Mouse (Mus musculus) midbrain, embryonic 14.5 days (tissue): ENCODE measurements around the gene Rras. TPM values are rescaled to one million over a fixed set of nuclear protein-coding genes. Genes with fewer than 3 reads are reported as not detected.

Experiments
- ATAC-seq: fragments of 200-750 bp; cut with Nextera tagmentation; 2 replicates; pipeline ENCODE4 v1.8.0; 2017; ENCODE audit warnings: moderate number of reproducible peaks, moderate library complexity; ENCODE audit not compliant: low FRiP score, low TSS enrichment
- DNase-seq: peaks from one replicate; pipeline ENCODE4 v3.0.0-alpha.2; 2015
- H3K27ac ChIP-seq: fragments of 300-500 bp; sonication (generic); replicated peaks from 2 replicates; pipeline ENCODE4 v1.5.1; 2014; ENCODE audit warnings: mild to moderate bottlenecking, low read depth, low read length, moderate library complexity
- H3K27me3 ChIP-seq: fragments of 300-500 bp; sonication (generic); 2 replicates; pipeline ENCODE4 v1.6.1; 2014; ENCODE audit warnings: low read length, control low read depth, mixed read lengths; ENCODE audit not compliant: control insufficient read depth, insufficient read depth
- H3K36me3 ChIP-seq: fragments of 300-500 bp; sonication (generic); 2 replicates; pipeline ENCODE4 v1.6.1; 2014; ENCODE audit warnings: low read length, control low read depth; ENCODE audit not compliant: control insufficient read depth, insufficient read depth
- H3K4me1 ChIP-seq: fragments of 300-500 bp; sonication (generic); 2 replicates; pipeline ENCODE4 v1.6.1; 2014; ENCODE audit warnings: mild to moderate bottlenecking, antibody characterized with exemption, low read length, control low read depth; ENCODE audit not compliant: control insufficient read depth, insufficient read depth
- H3K4me2 ChIP-seq: fragments of 300-500 bp; sonication (generic); 2 replicates; pipeline ENCODE4 v1.6.1; 2014; ENCODE audit warnings: mild to moderate bottlenecking, low read length, moderate library complexity
- H3K4me3 ChIP-seq: fragments of 300-500 bp; sonication (generic); replicated peaks from 2 replicates; pipeline ENCODE4 v1.5.1; 2014; ENCODE audit warnings: low read depth, low read length
- H3K9ac ChIP-seq: fragments of 300-500 bp; sonication (generic); replicated peaks from 2 replicates; pipeline ENCODE4 v1.6.1; 2014; ENCODE audit warnings: mild to moderate bottlenecking, low read length, moderate library complexity
- H3K9me3 ChIP-seq: fragments of 300-500 bp; sonication (generic); 2 replicates; pipeline ENCODE4 v1.6.1; 2016; ENCODE audit warnings: low read length, control low read depth, mixed read lengths; ENCODE audit not compliant: control insufficient read depth
- WGBS: fragments of 180-500 bp; shearing (Covaris S2); extraction: QIAGEN DNeasy Blood & Tissue Kit; methylation state at CpG from one replicate; pipeline ENCODE4 v1.1.7; 2014; 5-methylcytosine and 5-hydroxymethylcytosine counted together
- polyA plus RNA-seq: library from polyadenylated mRNA; unstranded; fragments of >200 nt; fragmentation: Nextera tagmentation; extraction: Ambion mirVana; gene quantifications from 2 replicates; pipeline ENCODE4 v1.2.1, GENCODE M21; 2014

The Rras gene
- polyA plus RNA-seq, 1 experiment from 2014 or later: 13.2 TPM

- Histone ChIP-seq H3K9me3 (no peaks in the 10 kb centered on the region), H3K4me1 (peaks cover 16% of the 10 kb centered on the region), H3K4me2 (peak within 1 kb of the TSS; percentile 92), H3K9ac (peak within 1 kb of the TSS; percentile 71), H3K27ac (peak within 1 kb of the TSS; percentile 70), H3K27me3 (no peaks in the 10 kb centered on the region), H3K4me3 (peak within 1 kb of the TSS; percentile 61), H3K36me3 (peaks cover 29% of the 10 kb centered on the region)
- peak; percentile 98 for DNase-seq
- ATAC-seq: peak; percentile 92
- WGBS: under 1% methylated on average over 43 of the region's 43 CpGs
Measured at GRCm38 (mm10) chr7:44997231-44997939, 20.4 kb upstream of the Rras start, which contains the start of gene Irf3. Gene Irf3 (plus strand): TSS chr7:44997648.

DNA sequence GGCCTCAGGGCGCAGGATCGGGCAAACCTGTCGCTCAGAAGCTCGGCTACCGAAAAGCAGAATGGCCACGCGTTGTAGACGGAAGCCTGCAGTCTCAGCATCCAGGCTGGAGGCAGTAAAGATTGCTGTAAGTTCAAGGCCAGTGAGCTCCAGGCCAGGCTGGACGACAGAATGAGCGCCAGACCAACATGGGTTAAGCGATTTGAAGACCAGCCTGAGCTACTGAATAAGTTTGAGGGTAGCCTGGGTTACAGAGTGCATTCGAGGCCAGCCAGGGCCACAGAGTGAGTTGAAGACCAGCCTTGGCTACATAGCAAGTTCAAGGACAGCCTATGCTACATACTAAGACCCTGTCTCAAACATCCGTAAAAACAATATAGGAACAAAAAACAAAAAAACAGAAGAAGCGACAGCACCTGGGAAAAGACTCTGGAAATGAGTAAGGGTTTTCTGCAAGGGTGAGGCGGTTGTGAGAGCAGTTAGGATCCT lies 19.8 kb upstream of the Rras start:
- Histone ChIP-seq H3K9ac (peak overlapping the region; percentile 71), H3K9me3 (no peaks in the 10 kb centered on the region), H3K4me3 (peak overlapping the region; percentile 61), H3K27me3 (no peaks in the 10 kb centered on the region), H3K27ac (peak overlapping the region; percentile 70), H3K36me3 (peaks cover 35% of the 10 kb centered on the region), H3K4me2 (peak overlapping the region; percentile 92), H3K4me1 (peaks cover 16% of the 10 kb centered on the region)
- peak; percentile 15; the same call in 1 of the 2 replicates for ATAC-seq
- 4% methylated on average over 15 of the region's 15 CpGs for WGBS
- DNase-seq: no peak

DNA sequence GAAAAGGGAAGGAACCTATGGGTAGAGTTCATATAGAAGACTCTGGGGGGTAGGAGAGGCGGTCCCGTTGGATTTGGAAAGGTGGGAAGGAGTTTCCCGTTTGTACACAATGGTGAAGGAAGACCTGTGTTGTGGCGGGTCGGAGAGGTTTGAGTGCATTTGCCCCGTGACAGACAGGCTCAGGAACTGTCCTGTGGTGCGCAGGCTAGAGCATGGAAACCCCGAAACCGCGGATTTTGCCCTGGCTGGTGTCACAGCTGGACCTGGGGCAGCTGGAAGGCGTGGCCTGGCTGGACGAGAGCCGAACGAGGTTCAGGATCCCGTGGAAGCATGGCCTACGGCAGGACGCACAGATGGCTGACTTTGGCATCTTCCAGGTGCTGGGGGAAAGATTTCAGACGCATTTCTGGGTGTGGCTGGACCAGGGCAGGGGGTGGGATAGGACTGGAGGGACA lies 19.2 kb upstream of the Rras start, which contains the start of gene Bcl2l12:
Gene Bcl2l12, minus strand, starts transcription at position 212 of the 455 bp plus-strand sequence.
- Histone ChIP-seq H3K9ac (peak within 1 kb of the TSS; percentile 71), H3K4me3 (peak within 1 kb of the TSS; percentile 61), H3K27ac (peak within 1 kb of the TSS; percentile 70), H3K4me1 (peaks cover 16% of the 10 kb centered on the region), H3K9me3 (no peaks in the 10 kb centered on the region), H3K27me3 (no peaks in the 10 kb centered on the region), H3K36me3 (peaks cover 41% of the 10 kb centered on the region), H3K4me2 (peak within 1 kb of the TSS; percentile 92)
- ATAC-seq: no peak
- DNase-seq: peak; percentile 32
- WGBS: 4% methylated on average over 18 of the region's 18 CpGs

GRCm38 (mm10) chr7:44999753-45000152 lies 18.0 kb upstream of the Rras start:
- Histone ChIP-seq H3K36me3 (peaks cover 51% of the 10 kb centered on the region), H3K9me3 (no peaks in the 10 kb centered on the region), H3K4me2 (no peak overlapping the region), H3K27ac (no peak overlapping the region), H3K4me3 (no peak overlapping the region), H3K27me3 (no peaks in the 10 kb centered on the region), H3K9ac (no peak overlapping the region), H3K4me1 (peaks cover 16% of the 10 kb centered on the region)
- 89% methylated on average over 11 of the region's 11 CpGs for WGBS
- DNase-seq: no peak
- ATAC-seq: no peak

- H3K27ac ChIP-seq: no peak overlapping the region
- H3K9me3 ChIP-seq: no peaks in the 10 kb centered on the region
- no peaks in the 10 kb centered on the region for H3K27me3 ChIP-seq
- peaks cover 60% of the 10 kb centered on the region for H3K36me3 ChIP-seq
- DNase-seq (no peak), ATAC-seq (no peak)
- H3K4me1 ChIP-seq: peaks cover 16% of the 10 kb centered on the region
- WGBS: 84% methylated on average over 21 of the region's 21 CpGs
- H3K4me3 ChIP-seq: no peak overlapping the region
- no peak overlapping the region for H3K4me2 ChIP-seq
- H3K9ac ChIP-seq: no peak overlapping the region
Measured at GRCm38 (mm10) chr7:45000539-45001114, 17.1 kb upstream of the Rras start.

DNA sequence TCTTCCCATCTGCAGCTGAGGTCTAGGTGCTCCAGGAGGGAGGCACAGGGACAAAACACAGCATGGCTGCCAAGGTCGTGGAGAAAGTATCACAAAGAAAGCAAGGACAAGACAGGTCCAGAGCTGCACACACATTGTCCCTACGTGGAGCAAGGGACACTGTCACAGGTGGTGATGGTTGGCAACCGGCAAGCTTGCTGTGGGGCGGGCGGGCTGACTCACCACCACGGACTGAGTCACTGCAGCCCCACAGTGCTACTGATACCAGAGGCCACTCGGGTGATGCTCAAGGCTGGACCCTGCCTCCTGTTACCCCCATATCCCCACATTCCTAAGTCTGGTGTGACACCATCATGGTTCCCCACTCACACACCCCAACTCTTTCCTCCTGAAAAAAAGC lies 15.3 kb upstream of the Rras start:
- ATAC-seq (no peak), DNase-seq (no peak)
- Histone ChIP-seq H3K9me3 (no peaks in the 10 kb centered on the region), H3K4me3 (no peak overlapping the region), H3K36me3 (peaks cover 78% of the 10 kb centered on the region), H3K27ac (no peak overlapping the region), H3K27me3 (no peaks in the 10 kb centered on the region), H3K4me2 (no peak overlapping the region), H3K9ac (no peak overlapping the region), H3K4me1 (peaks cover 10% of the 10 kb centered on the region)
- WGBS: 91% methylated on average over 7 of the region's 7 CpGs

DNA sequence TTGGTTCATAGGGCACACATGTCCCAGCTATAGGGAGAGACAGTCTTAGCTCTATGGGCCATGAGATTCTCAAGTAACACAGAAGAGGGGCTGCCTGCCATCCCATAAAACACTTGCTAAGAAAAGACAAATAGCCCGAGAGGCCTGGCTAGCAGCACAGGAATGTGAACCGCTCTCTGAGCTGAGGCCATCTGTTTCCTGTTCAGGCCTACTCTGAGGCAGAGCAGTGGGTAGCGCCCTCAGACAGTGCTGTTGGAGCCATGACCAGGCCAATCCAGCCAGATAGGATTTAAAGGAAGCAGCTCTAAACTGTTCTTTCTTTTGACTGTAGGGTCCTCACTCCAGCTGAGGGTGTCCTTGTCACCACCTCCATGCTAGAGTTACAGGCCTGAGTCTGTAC lies 13.2 kb upstream of the Rras start:
- no peak for DNase-seq
- Histone ChIP-seq H3K4me1 (no peaks in the 10 kb centered on the region), H3K4me2 (no peak overlapping the region), H3K4me3 (no peak overlapping the region), H3K36me3 (peaks cover 99% of the 10 kb centered on the region), H3K27ac (no peak overlapping the region), H3K9me3 (no peaks in the 10 kb centered on the region), H3K9ac (no peak overlapping the region), H3K27me3 (no peaks in the 10 kb centered on the region)
- 91% methylated on average over 3 of the region's 3 CpGs for WGBS
- no peak for ATAC-seq

GRCm38 (mm10) chr7:45005321-45005992 lies 12.3 kb upstream of the Rras start:
- no peak overlapping the region for H3K4me2 ChIP-seq
- H3K36me3 ChIP-seq: peaks cover 99% of the 10 kb centered on the region
- H3K27ac ChIP-seq: no peak overlapping the region
- H3K9me3 ChIP-seq: no peaks in the 10 kb centered on the region
- H3K9ac ChIP-seq: no peak overlapping the region
- H3K4me1 ChIP-seq: no peaks in the 10 kb centered on the region
- no peak for ATAC-seq
- DNase-seq: no peak
- 92% methylated on average over 6 of the region's 6 CpGs for whole genome bisulfite sequencing
- H3K27me3 ChIP-seq: no peaks in the 10 kb centered on the region
- H3K4me3 ChIP-seq: no peak overlapping the region
